Mouse (Mus musculus) midbrain, postnatal 0 days (tissue): ENCODE measurements around the gene Brd7. TPM values are rescaled to one million over a fixed set of nuclear protein-coding genes. Genes with fewer than 3 reads are reported as not detected.

Experiments used
- ATAC-seq: fragments of 200-750 bp; cut with Nextera tagmentation; 2 replicates; pipeline ENCODE4 v1.8.0; 2017; ENCODE audit warnings: moderate number of reproducible peaks, mild to moderate bottlenecking, moderate TSS enrichment, moderate library complexity; ENCODE audit not compliant: low FRiP score
- DNase-seq: peaks from one replicate; pipeline ENCODE4 v3.0.0-alpha.2; 2015; ENCODE audit warnings: low spot score
- H3K27ac ChIP-seq: fragments of 300-500 bp; sonication (generic); 2 replicates; pipeline ENCODE4 v1.5.1; 2014; ENCODE audit warnings: low read depth, mild to moderate bottlenecking, low read length, mixed read lengths
- H3K27me3 ChIP-seq: fragments of 300-500 bp; sonication (generic); 2 replicates; pipeline ENCODE4 v1.6.1; 2014; ENCODE audit warnings: low read length, control low read depth, mixed read lengths; ENCODE audit not compliant: insufficient read depth
- H3K36me3 ChIP-seq: fragments of 300-500 bp; sonication (generic); 2 replicates; pipeline ENCODE4 v1.6.1; 2014; ENCODE audit warnings: low read length, control low read depth, mixed read lengths; ENCODE audit not compliant: insufficient read depth
- H3K4me1 ChIP-seq: fragments of 300-500 bp; sonication (generic); 2 replicates; pipeline ENCODE4 v1.6.1; 2014; ENCODE audit warnings: mild to moderate bottlenecking, control low read depth, antibody characterized with exemption, low read length, mixed read lengths; ENCODE audit not compliant: insufficient read depth
- H3K4me2 ChIP-seq: fragments of 300-500 bp; sonication (generic); 2 replicates; pipeline ENCODE4 v1.6.1; 2014; ENCODE audit warnings: low read depth, mild to moderate bottlenecking, low read length, mixed read lengths; ENCODE audit not compliant: poor library complexity, severe bottlenecking
- H3K4me3 ChIP-seq: fragments of 300-500 bp; sonication (generic); 2 replicates; pipeline ENCODE4 v1.5.1; 2014; ENCODE audit warnings: low read depth, mild to moderate bottlenecking, low read length, moderate library complexity
- H3K9ac ChIP-seq: fragments of 300-500 bp; sonication (generic); replicated peaks from 2 replicates; pipeline ENCODE4 v1.6.1; 2014; ENCODE audit warnings: mild to moderate bottlenecking, low read length, moderate library complexity, mixed read lengths; ENCODE audit not compliant: poor library complexity, severe bottlenecking
- H3K9me3 ChIP-seq: fragments of 300-500 bp; sonication (generic); 2 replicates; pipeline ENCODE4 v1.6.1; 2016; ENCODE audit warnings: low read length, control low read depth
- CTCF ChIP-seq: IDR thresholded peaks from 2 replicates; pipeline ENCODE4 v1.5.1; 2016; ENCODE audit warnings: antibody characterized with exemption, mild to moderate bottlenecking
- WGBS: fragments of 180-500 bp; shearing (Covaris S2); extraction: QIAGEN DNeasy Blood & Tissue Kit; methylation state at CpG from one replicate; pipeline ENCODE4 v1.1.7; 2014; 5-methylcytosine and 5-hydroxymethylcytosine counted together
- polyA plus RNA-seq: library from polyadenylated mRNA; unstranded; fragments of >200 nt; fragmentation: Nextera tagmentation; extraction: Ambion mirVana; gene quantifications from 2 replicates; pipeline ENCODE4 v1.2.1, GENCODE M21; 2015
- total RNA-seq: library from RNA; depleted of rRNA; stranded (reverse); fragments of >200 nt; gene quantifications from 2 replicates; pipeline ENCODE4 v1.2.3, GENCODE M21; 2014

Gene Brd7
- total and polyA plus RNA-seq, 2 experiments from 2014 or later: 29.7 to 60.7 TPM

- no peak overlapping the region for H3K4me3 ChIP-seq
- ATAC-seq: no peak
Measured at GRCm38 (mm10) chr8:88390749-88391148, 28.8 kb upstream of the Brd7 start.

GRCm38 (mm10) chr8:88388691-88389239 is 26.8 kb upstream of the Brd7 start:
- no peak for TF ChIP-seq CTCF
- no peak overlapping the region for H3K4me2 ChIP-seq
- DNase-seq (no peak), ATAC-seq (no peak)
- H3K9me3 ChIP-seq: no peaks in the 10 kb centered on the region
- no peaks in the 10 kb centered on the region for H3K27me3 ChIP-seq
- H3K36me3 ChIP-seq: no peaks in the 10 kb centered on the region
- H3K4me3 ChIP-seq: no peak overlapping the region
- H3K9ac ChIP-seq: no peak overlapping the region
- no peak overlapping the region for H3K27ac ChIP-seq
- no peaks in the 10 kb centered on the region for H3K4me1 ChIP-seq
- 79% methylated on average over 7 of the region's 7 CpGs for WGBS

More at GRCm38 (mm10) chr8:88390749-88391148, 28.8 kb upstream of the Brd7 start:
- H3K9ac ChIP-seq: no peak overlapping the region
- H3K4me2 ChIP-seq: no peak overlapping the region
- WGBS: 96% methylated on average over 1 of the region's 1 CpGs
- TF ChIP-seq CTCF: peak; percentile 50
- H3K27me3 ChIP-seq: no peaks in the 10 kb centered on the region
- no peaks in the 10 kb centered on the region for H3K4me1 ChIP-seq
- DNase-seq: no peak
- H3K36me3 ChIP-seq: no peaks in the 10 kb centered on the region
- no peak overlapping the region for H3K27ac ChIP-seq
- H3K9me3 ChIP-seq: no peaks in the 10 kb centered on the region

GRCm38 (mm10) chr8:88387874-88388273 is 25.9 kb upstream of the Brd7 start:
- TF ChIP-seq CTCF: no peak
- H3K27me3 ChIP-seq: no peaks in the 10 kb centered on the region
- DNase-seq: peak; percentile 57
- no peak overlapping the region for H3K4me2 ChIP-seq
- no peaks in the 10 kb centered on the region for H3K36me3 ChIP-seq
- H3K27ac ChIP-seq: no peak overlapping the region
- H3K9ac ChIP-seq: no peak overlapping the region
- no peaks in the 10 kb centered on the region for H3K9me3 ChIP-seq
- no peaks in the 10 kb centered on the region for H3K4me1 ChIP-seq
- ATAC-seq: no peak
- 67% methylated on average over 8 of the region's 8 CpGs for WGBS
- H3K4me3 ChIP-seq: no peak overlapping the region

GRCm38 (mm10) chr8:88383164-88383556 is 21.2 kb upstream of the Brd7 start:
- Histone ChIP-seq H3K27me3 (no peaks in the 10 kb centered on the region), H3K9ac (no peak overlapping the region), H3K9me3 (no peaks in the 10 kb centered on the region), H3K4me3 (no peak overlapping the region), H3K36me3 (no peaks in the 10 kb centered on the region), H3K4me2 (no peak overlapping the region), H3K27ac (no peak overlapping the region), H3K4me1 (no peaks in the 10 kb centered on the region)
- TF ChIP-seq CTCF: peak; percentile 59
- no peak for ATAC-seq
- 88% methylated on average over 2 of the region's 2 CpGs for WGBS
- no peak for DNase-seq

GRCm38 (mm10) chr8:88382311-88383163 is 20.5 kb upstream of the Brd7 start:
- Histone ChIP-seq H3K4me3 (no peak overlapping the region), H3K4me1 (no peaks in the 10 kb centered on the region), H3K9me3 (no peaks in the 10 kb centered on the region), H3K27me3 (no peaks in the 10 kb centered on the region), H3K9ac (no peak overlapping the region), H3K4me2 (no peak overlapping the region), H3K36me3 (no peaks in the 10 kb centered on the region), H3K27ac (no peak overlapping the region)
- no peak for TF ChIP-seq CTCF
- 46% methylated on average over 31 of the region's 31 CpGs for WGBS
- no peak for ATAC-seq
- no peak for DNase-seq

- no peak for TF ChIP-seq CTCF
- peaks cover 6% of the 10 kb centered on the region; the same call in 1 of the 2 replicates for H3K4me1 ChIP-seq
- DNase-seq (no peak), ATAC-seq (no peak)
- H3K9me3 ChIP-seq: no peaks in the 10 kb centered on the region
- no peak overlapping the region for H3K9ac ChIP-seq
- no peak overlapping the region for H3K27ac ChIP-seq
- H3K4me2 ChIP-seq: no peak overlapping the region
- H3K27me3 ChIP-seq: no peaks in the 10 kb centered on the region
- WGBS: 85% methylated on average over 7 of the region's 7 CpGs
- H3K4me3 ChIP-seq: no peak overlapping the region
- no peaks in the 10 kb centered on the region for H3K36me3 ChIP-seq
Measured at GRCm38 (mm10) chr8:88380497-88380896, 18.5 kb upstream of the Brd7 start.
